Comparison of ENCODE assay signal across 8 mouse cellular contexts in genomic region chr13:98768329-98768728, GRCm38 (mm10). TPM values are rescaled to one million over a fixed set of nuclear protein-coding genes. Genes with fewer than 3 reads are reported as not detected.
DNase-seq lines count a peak whose midpoint lies in the region; ATAC-seq and TF ChIP-seq lines count a peak whose summit lies in the region.

No protein-coding gene starts in this region.

- H3K27ac ChIP-seq in neural tube, embryonic 11.5 days (ENCODE audit: low read depth, low read length): no peak overlapping the region
- no peak overlapping the region for H3K27ac ChIP-seq in intestine, postnatal 0 days (ENCODE audit: low read depth, low read length)
- no peak overlapping the region for H3K27ac ChIP-seq in lung, postnatal 0 days (ENCODE audit: low read length)

- DNase-seq in neural tube, embryonic 11.5 days (ENCODE audit: low spot score): peak; percentile 65
- no peak for DNase-seq in neural tube, embryonic 10.5 days (ENCODE audit: extremely low spot score, low spot score)
- DNase-seq in cerebellum, postnatal 25 days: peak; percentile 77 to 86
- DNase-seq in gonadal fat pad, adult 2 months (ENCODE audit: low read depth): peak; percentile 20
- DNase-seq in lung, postnatal 0 days (ENCODE audit: low spot score): peak; percentile 76
- DNase-seq in testis, postnatal 10 days (ENCODE audit: low spot score): peak; percentile 77
- no peak for DNase-seq in thymus, postnatal 14 days

- H3K9ac ChIP-seq in neural tube, embryonic 11.5 days (ENCODE audit: low read length): no peak overlapping the region
- H3K9ac ChIP-seq in intestine, postnatal 0 days (ENCODE audit: low read depth, low read length): no peak overlapping the region
- no peak overlapping the region for H3K9ac ChIP-seq in lung, postnatal 0 days (replicated peaks; ENCODE audit: low read depth)

- no peaks in the 10 kb centered on the region for H3K9me3 ChIP-seq in neural tube, embryonic 11.5 days (ENCODE audit: control insufficient read depth, low read length)
- H3K9me3 ChIP-seq in intestine, postnatal 0 days (ENCODE audit: control insufficient read depth): no peaks in the 10 kb centered on the region
- H3K9me3 ChIP-seq in lung, postnatal 0 days (ENCODE audit: low read length): no peaks in the 10 kb centered on the region

- no peaks in the 10 kb centered on the region for H3K4me1 ChIP-seq in neural tube, embryonic 11.5 days (ENCODE audit: control insufficient read depth, insufficient read depth, low read length)
- no peaks in the 10 kb centered on the region for H3K4me1 ChIP-seq in intestine, postnatal 0 days (replicated peaks; ENCODE audit: control insufficient read depth, insufficient read depth, low read length)
- H3K4me1 ChIP-seq in lung, postnatal 0 days (ENCODE audit: insufficient read depth, low read depth, low read length): no peaks in the 10 kb centered on the region

- no peak overlapping the region for H3K4me3 ChIP-seq in neural tube, embryonic 11.5 days (ENCODE audit: low read depth, low read length)
- no peak overlapping the region for H3K4me3 ChIP-seq in intestine, postnatal 0 days (ENCODE audit: low read depth, low read length)
- H3K4me3 ChIP-seq in lung, postnatal 0 days (ENCODE audit: low read depth, low read length): no peak overlapping the region

- H3K27me3 ChIP-seq in neural tube, embryonic 11.5 days (ENCODE audit: control insufficient read depth, insufficient read depth, low read length): no peaks in the 10 kb centered on the region
- no peaks in the 10 kb centered on the region for H3K27me3 ChIP-seq in intestine, postnatal 0 days (replicated peaks; ENCODE audit: control insufficient read depth, insufficient read depth, low read length)
- no peaks in the 10 kb centered on the region for H3K27me3 ChIP-seq in lung, postnatal 0 days (replicated peaks; ENCODE audit: insufficient read depth, low read length)

- no peak for TF ChIP-seq CTCF in intestine, postnatal 0 days (IDR thresholded peaks at IDR 0.05; ENCODE audit: low read depth)
- TF ChIP-seq CTCF in lung, postnatal 0 days (IDR thresholded peaks at IDR 0.05): no peak

- H3K36me3 ChIP-seq in neural tube, embryonic 11.5 days (ENCODE audit: control insufficient read depth, insufficient read depth, low read length): no peaks in the 10 kb centered on the region
- peaks cover 11% of the 10 kb centered on the region; the same call in 1 of the 2 replicates for H3K36me3 ChIP-seq in intestine, postnatal 0 days (ENCODE audit: control insufficient read depth, insufficient read depth)
- no peaks in the 10 kb centered on the region for H3K36me3 ChIP-seq in lung, postnatal 0 days (ENCODE audit: insufficient read depth, low read length)

- no peak overlapping the region for H3K4me2 ChIP-seq in neural tube, embryonic 11.5 days (ENCODE audit: low read depth)
- H3K4me2 ChIP-seq in intestine, postnatal 0 days (replicated peaks; ENCODE audit: low read depth): no peak overlapping the region
- no peak overlapping the region for H3K4me2 ChIP-seq in lung, postnatal 0 days (replicated peaks; ENCODE audit: low read depth, low read length)

- ATAC-seq in neural tube, embryonic 11.5 days (ENCODE audit: insufficient read depth, low FRiP score, low TSS enrichment): no peak
- 0 out of 2 replicates have a peak, but pooled peaks have one; percentile 45 for ATAC-seq in intestine, postnatal 0 days
- peak; percentile 65 for ATAC-seq in lung, postnatal 0 days

- no peak for TF ChIP-seq EP300 in lung, postnatal 0 days (IDR thresholded peaks at IDR 0.05)

- 72% methylated on average over 4 of the region's 4 CpGs for WGBS in neural tube, embryonic 11.5 days
- 32% methylated on average over 4 of the region's 4 CpGs for WGBS in intestine, postnatal 0 days
- WGBS in lung, postnatal 0 days: 28% methylated on average over 4 of the region's 4 CpGs

RNA-seq across cellular contexts. Expression of gene Fcho2, which starts 46.9 kb away (rescaled TPM):
- polyA plus RNA-seq in neural tube, embryonic 11.5 days (2014; fragmentation: Nextera tagmentation; extraction: Ambion mirVana): 24.0 and 24.2 TPM in 2 replicates
- 13.9 and 14.4 TPM in 2 replicates for polyA plus RNA-seq in gonadal fat pad, adult 2 months (2012; rRNA removed)
- 24.7 and 30.3 TPM in 2 replicates for polyA plus RNA-seq in intestine, postnatal 0 days (2015; fragmentation: Nextera tagmentation; extraction: Ambion mirVana)
- polyA plus RNA-seq in lung, postnatal 0 days (2015; fragmentation: Nextera tagmentation; extraction: Ambion mirVana): 45.9 and 54.8 TPM in 2 replicates

Comparison
In these comparisons a context has a peak if more than half of its experiments do, and no peak if none do; other contexts are left out.
1. DNase-seq: peak in neural tube, embryonic 11.5 days (single experiment), cerebellum, postnatal 25 days (2 of 2), gonadal fat pad, adult 2 months (single experiment), lung, postnatal 0 days (single experiment) and testis, postnatal 10 days (single experiment); none in neural tube, embryonic 10.5 days (single experiment) and thymus, postnatal 14 days (single experiment).